Mouse (Mus musculus) bone marrow macrophage, adult 2 months (primary cell): ENCODE measurements around the gene Olfr670.
"Not testable (repeated sequence)": the region's sequence is repeated elsewhere in the genome, so short reads cannot be mapped to it uniquely, and the experiment has no call there.

ENCODE experiments used
- CTCF ChIP-seq: IDR thresholded peaks from 2 replicates; pipeline ENCODE4 v1.5.1; 2012; ENCODE audit warnings: low read depth, mild to moderate bottlenecking, low read length, moderate library complexity
- POLR2A ChIP-seq: IDR thresholded peaks from 2 replicates; pipeline ENCODE4 v1.6.1; 2012; ENCODE audit warnings: mild to moderate bottlenecking, low read depth, low read length, borderline replicate concordance

GRCm38 (mm10) chr7:104972507-104972906 lies 10.1 kb upstream of the Olfr670 start:
- TF ChIP-seq POLR2A, CTCF: not testable (repeated sequence)
